Mouse (Mus musculus) E14TG2a.4 (cell line): ENCODE measurements around the gene Iqschfp.

Experiments used
- CTCF ChIP-seq: conservative IDR thresholded peaks from 2 replicates; pipeline ENCODE4 v1.5.1; 2014; ENCODE audit warnings: low read length
- NANOG ChIP-seq: IDR thresholded peaks from 2 replicates; pipeline ENCODE4 v1.6.1; 2014; ENCODE audit warnings: borderline replicate concordance, low read length, mixed read lengths
- POU5F1 ChIP-seq: IDR thresholded peaks from 2 replicates; pipeline ENCODE4 v1.6.1; 2014; ENCODE audit warnings: low read length, borderline replicate concordance

DNA sequence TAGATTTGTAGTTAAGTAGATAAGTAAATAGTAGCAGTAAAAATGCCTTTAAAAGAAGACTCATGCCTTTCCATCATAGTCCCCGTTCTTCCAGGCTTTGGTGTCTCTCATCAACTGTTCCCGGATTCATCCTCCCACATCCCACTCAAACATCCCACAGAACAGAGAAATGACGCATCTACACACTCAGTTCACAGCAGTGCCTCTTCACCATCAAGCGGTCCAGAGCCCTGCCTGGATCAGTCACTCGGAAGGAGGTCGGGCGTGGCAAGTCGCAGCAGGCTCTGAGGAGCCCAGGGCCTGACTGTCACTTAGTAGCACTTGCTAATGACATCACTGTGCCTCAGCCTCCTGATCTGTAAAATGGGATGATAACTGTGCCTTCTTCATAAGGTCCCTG is 714.7 kb downstream of the Iqschfp start:
- TF ChIP-seq CTCF (no peak), POU5F1 (no peak), NANOG (no peak)
